Mouse (Mus musculus): ENCODE results near the gene Ccdc36. TPM values are rescaled to one million over a fixed set of nuclear protein-coding genes. Genes with fewer than 3 reads are reported as not detected.

Gene Ccdc36
- polyA plus RNA-seq, 1 experiment from 2014 or later: 0.17 TPM

DNA sequence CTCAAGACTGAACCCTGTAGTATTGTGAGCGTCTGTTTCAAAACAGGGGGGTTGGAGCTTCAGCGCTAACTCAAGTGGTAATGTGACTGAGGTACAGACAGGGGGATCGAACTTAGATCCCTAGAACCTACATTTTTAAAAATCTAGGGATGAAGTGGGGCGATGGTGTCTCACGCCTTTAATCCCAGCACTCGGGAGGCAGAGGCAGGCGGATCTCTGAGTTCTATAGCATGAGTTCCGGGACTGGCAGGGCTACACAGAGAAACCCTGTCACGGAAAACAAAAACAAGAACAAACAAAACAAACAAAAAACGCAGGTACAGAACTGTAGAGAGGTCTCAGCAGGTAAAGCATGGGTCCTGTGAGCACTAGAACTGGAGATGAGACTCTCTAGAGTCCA, 28.7 kb upstream of the Ccdc36 start:
- WGBS (ENCODE audit: insufficient replicate concordance): 77% methylated on average over 10 of the region's 10 CpGs
- H3K36me3 ChIP-seq (replicated peaks): no peaks in the 10 kb centered on the region
- ATAC-seq (ENCODE audit: insufficient read depth): no peak
- H3K4me1 ChIP-seq (replicated peaks): peaks cover 56% of the 10 kb centered on the region
- H3K4me3 ChIP-seq (replicated peaks): no peak overlapping the region
- no peak overlapping the region for H3K4me2 ChIP-seq
- no peaks in the 10 kb centered on the region for H3K9me3 ChIP-seq (replicated peaks)
- no peak overlapping the region for H3K27ac ChIP-seq (replicated peaks)
- no peak overlapping the region for H3K9ac ChIP-seq
- H3K27me3 ChIP-seq: no peaks in the 10 kb centered on the region

DNA sequence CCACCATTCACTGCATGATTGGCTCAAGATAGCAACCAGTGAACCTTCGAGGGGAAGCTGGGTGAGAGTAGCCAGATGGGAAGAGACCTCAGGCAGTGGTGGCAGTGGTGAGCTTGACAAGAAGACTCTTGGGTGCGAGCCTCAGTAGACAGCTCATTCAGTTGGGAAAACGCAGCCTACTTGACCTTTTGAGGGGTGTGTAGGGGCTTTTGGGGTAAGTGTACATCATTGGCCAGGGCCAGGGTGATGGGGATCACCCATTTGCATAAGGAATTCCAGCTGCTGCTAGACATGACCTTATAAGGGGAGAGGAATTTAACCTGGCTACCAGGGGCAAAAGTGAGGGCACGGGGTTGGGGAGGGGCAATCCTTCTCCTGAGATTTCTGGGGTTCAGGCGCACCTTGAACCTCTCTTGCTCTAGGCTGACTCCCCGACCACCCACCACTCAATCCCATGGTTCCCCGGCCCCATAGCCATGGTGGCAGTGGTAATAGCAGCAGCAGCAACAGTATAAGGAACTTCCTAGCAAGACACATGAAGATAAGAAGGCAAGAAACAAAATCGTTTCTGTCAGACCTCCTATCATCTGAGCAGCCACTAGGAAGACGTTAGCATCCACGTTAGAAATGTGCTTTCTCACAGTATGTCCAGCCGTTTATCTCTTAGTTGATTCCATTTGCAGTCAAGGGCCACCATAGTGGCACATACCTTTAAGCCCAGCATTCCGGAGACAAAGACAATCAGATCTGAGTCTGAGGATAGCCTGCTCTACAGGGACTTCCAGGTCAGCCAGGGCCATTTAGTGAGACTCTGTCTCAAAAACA, 27.7 kb upstream of the Ccdc36 start:
- peaks cover 56% of the 10 kb centered on the region for H3K4me1 ChIP-seq (replicated peaks)
- WGBS (ENCODE audit: insufficient replicate concordance): 39% methylated on average over 12 of the region's 12 CpGs
- H3K36me3 ChIP-seq (replicated peaks): no peaks in the 10 kb centered on the region
- H3K4me2 ChIP-seq: no peak overlapping the region
- no peak overlapping the region for H3K4me3 ChIP-seq (replicated peaks)
- H3K27me3 ChIP-seq: no peaks in the 10 kb centered on the region
- no peak overlapping the region for H3K27ac ChIP-seq (replicated peaks)
- H3K9me3 ChIP-seq (replicated peaks): no peaks in the 10 kb centered on the region
- no peak for ATAC-seq (ENCODE audit: insufficient read depth)
- no peak overlapping the region for H3K9ac ChIP-seq

- 0 out of 2 replicates have a peak, but pooled peaks cover 2% of the 10 kb centered on the region for H3K36me3 ChIP-seq (replicated peaks)
- no peak for ATAC-seq (ENCODE audit: insufficient read depth)
- no peak overlapping the region for H3K27ac ChIP-seq (replicated peaks)
- H3K9me3 ChIP-seq (replicated peaks): no peaks in the 10 kb centered on the region
- no peak overlapping the region for H3K4me3 ChIP-seq (replicated peaks)
- no peaks in the 10 kb centered on the region for H3K27me3 ChIP-seq
- peaks cover 61% of the 10 kb centered on the region for H3K4me1 ChIP-seq (replicated peaks)
- H3K4me2 ChIP-seq: no peak overlapping the region
- WGBS (ENCODE audit: insufficient replicate concordance): 56% methylated on average over 6 of the region's 6 CpGs
- no peak overlapping the region for H3K9ac ChIP-seq
Measured at GRCm38 (mm10) chr9:108454429-108454828, 26.1 kb upstream of the Ccdc36 start.

DNA sequence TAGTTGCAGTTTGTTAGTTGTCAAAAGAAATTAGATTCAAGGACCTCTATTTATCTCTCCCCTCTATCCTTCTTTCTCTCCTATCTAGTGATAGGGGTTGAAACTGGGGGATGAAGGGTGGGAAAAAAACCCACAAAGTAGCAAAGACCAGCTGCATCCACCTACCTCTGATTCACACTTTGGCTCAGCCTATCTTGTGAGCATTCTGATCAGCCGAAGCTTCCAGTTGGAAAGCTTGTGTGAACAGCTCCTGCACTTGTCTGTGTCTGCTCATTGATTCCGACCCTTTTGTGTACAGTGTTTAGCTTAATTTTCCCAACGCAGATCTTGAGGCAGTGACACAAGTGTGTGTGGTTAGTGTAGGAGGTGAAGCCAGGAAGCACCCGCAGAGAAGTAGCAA, 25.2 kb upstream of the Ccdc36 start:
- Histone ChIP-seq H3K9ac (no peak overlapping the region), H3K27ac (replicated peaks) (no peak overlapping the region), H3K4me2 (no peak overlapping the region), H3K4me3 (replicated peaks) (no peak overlapping the region), H3K27me3 (no peaks in the 10 kb centered on the region), H3K9me3 (replicated peaks) (no peaks in the 10 kb centered on the region), H3K4me1 (replicated peaks) (peaks cover 61% of the 10 kb centered on the region), H3K36me3 (replicated peaks) (peaks cover 3% of the 10 kb centered on the region; the same call in 1 of the 2 replicates)
- 60% methylated on average over 4 of the region's 4 CpGs for WGBS (ENCODE audit: insufficient replicate concordance)
- ATAC-seq (ENCODE audit: insufficient read depth): no peak

- peak overlapping the region; percentile 92 for H3K4me2 ChIP-seq
- no peaks in the 10 kb centered on the region for H3K9me3 ChIP-seq (replicated peaks)
- 44% methylated on average over 6 of the region's 6 CpGs for WGBS (ENCODE audit: insufficient replicate concordance)
- peak overlapping the region; percentile 66 for H3K4me3 ChIP-seq (replicated peaks)
- H3K27me3 ChIP-seq: no peaks in the 10 kb centered on the region
- peaks cover 3% of the 10 kb centered on the region; the same call in 1 of the 2 replicates for H3K36me3 ChIP-seq (replicated peaks)
- H3K9ac ChIP-seq: no peak overlapping the region
- H3K4me1 ChIP-seq (replicated peaks): peaks cover 61% of the 10 kb centered on the region
- H3K27ac ChIP-seq (replicated peaks): no peak overlapping the region
- ATAC-seq (ENCODE audit: insufficient read depth): 0 out of 2 replicates have a peak, but pooled peaks have one; percentile 3
Measured at GRCm38 (mm10) chr9:108452911-108453310, 24.6 kb upstream of the Ccdc36 start.

- H3K27me3 ChIP-seq: no peaks in the 10 kb centered on the region
- H3K36me3 ChIP-seq (replicated peaks): peaks cover 3% of the 10 kb centered on the region; the same call in 1 of the 2 replicates
- peak overlapping the region; percentile 77 for H3K27ac ChIP-seq (replicated peaks)
- peak overlapping the region; percentile 54 for H3K9ac ChIP-seq
- 1% methylated on average over 40 of the region's 40 CpGs for WGBS (ENCODE audit: insufficient replicate concordance)
- no peaks in the 10 kb centered on the region for H3K9me3 ChIP-seq (replicated peaks)
- H3K4me2 ChIP-seq: peak overlapping the region; percentile 92
- peak overlapping the region; percentile 66 for H3K4me3 ChIP-seq (replicated peaks)
- peak; percentile 81 for ATAC-seq (ENCODE audit: insufficient read depth)
- H3K4me1 ChIP-seq (replicated peaks): peaks cover 58% of the 10 kb centered on the region
Measured at GRCm38 (mm10) chr9:108452291-108452906, 24.1 kb upstream of the Ccdc36 start.

- Histone ChIP-seq H3K4me1 (replicated peaks) (peaks cover 54% of the 10 kb centered on the region), H3K4me2 (peak overlapping the region; percentile 92), H3K36me3 (replicated peaks) (peaks cover 3% of the 10 kb centered on the region; the same call in 1 of the 2 replicates), H3K4me3 (replicated peaks) (peak overlapping the region; percentile 66), H3K9ac (peak overlapping the region; percentile 54; the same call in 1 of the 2 replicates), H3K9me3 (replicated peaks) (no peaks in the 10 kb centered on the region), H3K27ac (replicated peaks) (peak overlapping the region; percentile 77), H3K27me3 (no peaks in the 10 kb centered on the region)
- ATAC-seq (ENCODE audit: insufficient read depth): peak; percentile 32; the same call in 1 of the 2 replicates
- 50% methylated on average over 6 of the region's 6 CpGs for WGBS (ENCODE audit: insufficient replicate concordance)
Measured at GRCm38 (mm10) chr9:108451519-108452160, 23.4 kb upstream of the Ccdc36 start.

GRCm38 (mm10) chr9:108451170-108451493, 22.8 kb upstream of the Ccdc36 start:
- H3K9ac ChIP-seq: peak overlapping the region; percentile 32; the same call in 1 of the 2 replicates
- peaks cover 49% of the 10 kb centered on the region for H3K4me1 ChIP-seq (replicated peaks)
- H3K9me3 ChIP-seq (replicated peaks): no peaks in the 10 kb centered on the region
- 26% methylated on average over 6 of the region's 6 CpGs for WGBS (ENCODE audit: insufficient replicate concordance)
- peak overlapping the region; percentile 44 for H3K4me3 ChIP-seq (replicated peaks)
- peak; percentile 71 for ATAC-seq (ENCODE audit: insufficient read depth)
- H3K27ac ChIP-seq (replicated peaks): peak overlapping the region; percentile 77
- peaks cover 3% of the 10 kb centered on the region; the same call in 1 of the 2 replicates for H3K36me3 ChIP-seq (replicated peaks)
- H3K4me2 ChIP-seq: peak overlapping the region; percentile 92
- H3K27me3 ChIP-seq: no peaks in the 10 kb centered on the region

GRCm38 (mm10) chr9:108450292-108451169, 22.2 kb upstream of the Ccdc36 start:
- peaks cover 3% of the 10 kb centered on the region; the same call in 1 of the 2 replicates for H3K36me3 ChIP-seq (replicated peaks)
- H3K27me3 ChIP-seq: no peaks in the 10 kb centered on the region
- peaks cover 43% of the 10 kb centered on the region for H3K4me1 ChIP-seq (replicated peaks)
- peak overlapping the region; percentile 77 for H3K27ac ChIP-seq (replicated peaks)
- peak overlapping the region; percentile 32; the same call in 1 of the 2 replicates for H3K9ac ChIP-seq
- WGBS (ENCODE audit: insufficient replicate concordance): 55% methylated on average over 21 of the region's 21 CpGs
- peak overlapping the region; percentile 92 for H3K4me2 ChIP-seq
- no peaks in the 10 kb centered on the region for H3K9me3 ChIP-seq (replicated peaks)
- no peak for ATAC-seq (ENCODE audit: insufficient read depth)
- H3K4me3 ChIP-seq (replicated peaks): peak overlapping the region; percentile 44

DNA sequence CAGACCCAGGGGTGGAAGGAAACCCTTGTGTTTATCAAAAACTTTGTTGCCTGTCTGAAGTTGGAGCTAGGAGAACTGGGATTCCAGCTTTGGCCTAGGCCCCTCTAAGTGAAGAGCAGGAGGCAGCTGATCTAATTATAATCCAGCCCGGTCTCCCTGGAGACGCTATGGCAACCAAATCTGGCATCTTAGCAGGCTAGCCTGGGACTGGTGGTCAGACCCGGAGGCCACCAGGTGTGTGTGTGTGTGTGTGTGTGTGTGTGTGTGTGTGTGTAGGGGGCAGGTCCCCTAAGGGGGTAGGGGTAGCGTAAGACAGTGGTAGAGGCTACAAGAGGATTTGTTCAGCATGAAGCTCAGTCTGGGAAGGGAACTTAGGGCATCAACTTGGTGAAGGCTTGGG, 21.6 kb upstream of the Ccdc36 start:
- Histone ChIP-seq H3K4me3 (replicated peaks) (no peak overlapping the region), H3K27me3 (no peaks in the 10 kb centered on the region; the same call in 1 of the 2 replicates), H3K9me3 (replicated peaks) (no peaks in the 10 kb centered on the region), H3K36me3 (replicated peaks) (peaks cover 3% of the 10 kb centered on the region; the same call in 1 of the 2 replicates), H3K4me2 (peak overlapping the region; percentile 92), H3K27ac (replicated peaks) (peak overlapping the region; percentile 77; the same call in 1 of the 2 replicates), H3K4me1 (replicated peaks) (peaks cover 43% of the 10 kb centered on the region), H3K9ac (0 out of 2 replicates have a peak overlapping the region, but pooled peaks have one; percentile 32)
- WGBS (ENCODE audit: insufficient replicate concordance): 77% methylated on average over 4 of the region's 4 CpGs
- no peak for ATAC-seq (ENCODE audit: insufficient read depth)
